Mouse (Mus musculus) limb, embryonic 15.5 days (tissue): Measurements from ENCODE around the gene Glb1l. TPM values are rescaled to one million over a fixed set of nuclear protein-coding genes. Genes with fewer than 3 reads are reported as not detected.

Experiments
- ATAC-seq: fragments of 200-750 bp; cut with Nextera tagmentation; 2 replicates; pipeline ENCODE4 v1.8.0; 2017; ENCODE audit warnings: low read depth, moderate TSS enrichment; ENCODE audit not compliant: insufficient number of reproducible peaks, low FRiP score, low TSS enrichment
- H3K27ac ChIP-seq: fragments of 300-500 bp; sonication (generic); 2 replicates; pipeline ENCODE4 v1.5.1; 2015; ENCODE audit warnings: moderate library complexity, mild to moderate bottlenecking, inconsistent platforms
- H3K27me3 ChIP-seq: fragments of 300-500 bp; sonication (generic); 2 replicates; pipeline ENCODE4 v1.6.1; 2015; ENCODE audit warnings: inconsistent platforms
- H3K36me3 ChIP-seq: fragments of 300-500 bp; sonication (generic); 2 replicates; pipeline ENCODE4 v1.6.1; 2015; ENCODE audit warnings: inconsistent platforms
- H3K4me1 ChIP-seq: fragments of 300-500 bp; sonication (generic); 2 replicates; pipeline ENCODE4 v1.6.1; 2015; ENCODE audit warnings: inconsistent platforms
- H3K4me2 ChIP-seq: fragments of 300-500 bp; sonication (generic); 2 replicates; pipeline ENCODE4 v1.6.1; 2015; ENCODE audit warnings: mild to moderate bottlenecking, inconsistent platforms
- H3K4me3 ChIP-seq: fragments of 300-500 bp; sonication (generic); 2 replicates; pipeline ENCODE4 v1.5.1; 2015; ENCODE audit warnings: mild to moderate bottlenecking, inconsistent platforms
- H3K9ac ChIP-seq: fragments of 300-500 bp; sonication (generic); 2 replicates; pipeline ENCODE4 v1.6.1; 2015; ENCODE audit warnings: inconsistent platforms
- H3K9me3 ChIP-seq: fragments of 300-500 bp; sonication (generic); 2 replicates; pipeline ENCODE4 v1.6.1; 2016; ENCODE audit warnings: inconsistent platforms
- WGBS: fragments of 180-500 bp; shearing (Covaris S2); methylation state at CpG from one replicate; pipeline ENCODE4 v1.1.7; 2015; 5-methylcytosine and 5-hydroxymethylcytosine counted together
- polyA plus RNA-seq: library from polyadenylated mRNA; unstranded; fragments of >200 nt; fragmentation: Nextera tagmentation; extraction: Ambion mirVana; gene quantifications from 2 replicates; pipeline ENCODE4 v1.2.1, GENCODE M21; 2015

Glb1l gene
- polyA plus RNA-seq, 1 experiment from 2014 or later = 19.0 TPM

GRCm38 (mm10) chr1:75191258-75191621, 19.4 kb downstream of the Glb1l start:
- peak overlapping the region; percentile 85 for H3K9ac ChIP-seq
- H3K4me1 ChIP-seq = peaks cover 22% of the 10 kb centered on the region
- H3K27ac ChIP-seq = peak overlapping the region; percentile 94
- H3K36me3 ChIP-seq = peaks cover 38% of the 10 kb centered on the region
- no peak for ATAC-seq
- H3K9me3 ChIP-seq = no peaks in the 10 kb centered on the region
- 38% methylated on average over 5 of the region's 5 CpGs for WGBS
- no peaks in the 10 kb centered on the region for H3K27me3 ChIP-seq
- peak overlapping the region; percentile 79 for H3K4me3 ChIP-seq
- peak overlapping the region; percentile 86 for H3K4me2 ChIP-seq

DNA sequence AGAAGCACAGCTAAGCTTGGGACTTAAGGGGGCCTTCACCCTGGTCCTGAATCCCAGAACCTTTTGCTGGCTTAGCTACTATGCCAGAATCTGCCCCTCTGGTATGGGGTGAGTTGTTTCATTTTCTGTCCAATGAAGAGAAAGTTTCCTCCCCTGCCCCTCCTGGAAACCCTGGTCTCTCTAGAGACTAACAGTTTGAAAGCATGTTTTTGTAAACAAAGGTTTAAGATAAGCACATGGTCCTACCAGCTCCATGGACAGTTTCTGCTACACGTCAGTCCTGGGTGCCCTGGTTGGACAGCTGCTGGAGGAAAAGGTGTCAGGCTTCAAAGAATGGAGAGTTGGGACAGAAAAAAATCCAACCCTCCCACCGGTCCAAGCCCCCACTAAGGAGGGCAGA, 20.0 kb downstream of the Glb1l start:
- H3K27ac ChIP-seq = no peak overlapping the region
- no peak overlapping the region for H3K9ac ChIP-seq
- peak overlapping the region; percentile 86; the same call in 1 of the 2 replicates for H3K4me2 ChIP-seq
- H3K4me1 ChIP-seq = peaks cover 22% of the 10 kb centered on the region
- no peaks in the 10 kb centered on the region for H3K9me3 ChIP-seq
- ATAC-seq = no peak
- H3K4me3 ChIP-seq = no peak overlapping the region
- H3K36me3 ChIP-seq = peaks cover 38% of the 10 kb centered on the region
- no peaks in the 10 kb centered on the region for H3K27me3 ChIP-seq
- 57% methylated on average over 2 of the region's 2 CpGs for WGBS

DNA sequence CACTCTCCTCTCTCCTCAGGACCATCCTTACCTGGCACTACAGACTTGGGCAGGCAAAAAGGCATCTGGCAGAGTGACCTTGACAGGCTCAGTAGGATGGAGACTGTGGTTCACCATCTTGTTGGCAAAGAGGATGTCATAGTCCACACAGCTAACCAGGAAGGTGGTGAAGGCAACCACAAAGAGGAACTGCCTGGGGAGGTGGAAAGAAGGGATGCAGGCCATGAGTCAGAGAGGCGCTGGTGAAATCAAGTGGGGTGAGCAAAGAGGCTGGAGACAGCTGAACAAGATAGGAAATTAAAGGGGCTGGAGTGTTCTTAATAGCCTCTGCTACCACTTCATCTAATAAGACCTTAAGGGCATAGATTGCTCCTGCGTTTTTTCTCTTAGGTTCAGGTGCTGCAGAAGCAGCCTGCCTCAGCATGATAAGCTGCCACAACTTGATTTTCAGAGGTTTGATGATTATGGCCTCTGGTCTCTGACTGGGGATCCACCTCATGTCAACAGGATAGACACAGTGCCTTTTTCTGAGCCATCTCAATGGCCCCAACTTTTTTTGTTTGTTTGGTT, 22.6 kb downstream of the Glb1l start:
- no peak for ATAC-seq
- WGBS = 84% methylated on average over 2 of the region's 2 CpGs

GRCm38 (mm10) chr1:75187126-75187525, 23.5 kb downstream of the Glb1l start:
- no peaks in the 10 kb centered on the region for H3K27me3 ChIP-seq
- no peak overlapping the region for H3K4me3 ChIP-seq
- no peaks in the 10 kb centered on the region for H3K9me3 ChIP-seq
- H3K9ac ChIP-seq = no peak overlapping the region
- peaks cover 14% of the 10 kb centered on the region for H3K4me1 ChIP-seq
- peaks cover 60% of the 10 kb centered on the region for H3K36me3 ChIP-seq
- ATAC-seq = no peak
- H3K4me2 ChIP-seq = no peak overlapping the region
- H3K27ac ChIP-seq = no peak overlapping the region

More for the DNA sequence above, 22.6 kb downstream of the Glb1l start:
- no peak overlapping the region for H3K4me2 ChIP-seq
- no peak overlapping the region for H3K4me3 ChIP-seq
- H3K27me3 ChIP-seq = no peaks in the 10 kb centered on the region
- no peaks in the 10 kb centered on the region for H3K9me3 ChIP-seq
- H3K36me3 ChIP-seq = peaks cover 52% of the 10 kb centered on the region
- H3K9ac ChIP-seq = no peak overlapping the region
- H3K27ac ChIP-seq = no peak overlapping the region
- peaks cover 16% of the 10 kb centered on the region for H3K4me1 ChIP-seq

GRCm38 (mm10) chr1:75185495-75185894, 25.1 kb downstream of the Glb1l start:
- Histone ChIP-seq H3K4me1 (peaks cover 8% of the 10 kb centered on the region), H3K4me3 (no peak overlapping the region), H3K9ac (no peak overlapping the region), H3K4me2 (no peak overlapping the region), H3K9me3 (no peaks in the 10 kb centered on the region), H3K27ac (no peak overlapping the region), H3K27me3 (no peaks in the 10 kb centered on the region), H3K36me3 (peaks cover 67% of the 10 kb centered on the region)
- no peak for ATAC-seq
- 88% methylated on average over 11 of the region's 11 CpGs for WGBS

GRCm38 (mm10) chr1:75182160-75182559, 28.5 kb downstream of the Glb1l start:
- Histone ChIP-seq H3K27ac (no peak overlapping the region), H3K4me2 (no peak overlapping the region), H3K27me3 (no peaks in the 10 kb centered on the region), H3K36me3 (peaks cover 59% of the 10 kb centered on the region), H3K4me3 (no peak overlapping the region), H3K4me1 (peaks cover 19% of the 10 kb centered on the region), H3K9ac (no peak overlapping the region), H3K9me3 (no peaks in the 10 kb centered on the region)
- 71% methylated on average over 4 of the region's 4 CpGs for WGBS
- no peak for ATAC-seq

DNA sequence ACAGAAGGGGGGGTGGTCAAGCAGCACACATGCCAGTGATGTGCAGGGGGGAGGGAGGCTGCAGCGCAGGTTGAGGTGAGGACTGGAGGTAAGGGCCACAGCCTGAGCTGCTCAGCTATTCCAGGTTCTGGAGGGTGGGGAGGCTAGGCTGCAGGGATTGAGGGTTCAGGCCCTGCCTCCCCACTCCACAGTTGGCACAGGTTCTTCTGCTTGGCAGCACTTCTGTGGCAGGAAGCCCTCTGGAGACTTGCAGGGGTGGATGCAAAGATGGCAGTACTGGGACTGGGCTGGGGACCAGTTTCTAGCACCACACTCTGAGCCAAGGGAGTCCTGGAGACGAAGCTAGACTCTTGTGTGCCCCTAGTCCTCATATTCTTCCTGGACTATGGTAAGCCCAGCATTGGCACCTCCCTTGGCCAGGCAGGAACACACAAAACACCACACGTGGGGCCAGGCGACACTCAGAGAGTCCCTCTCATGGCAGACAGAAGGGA, 29.2 kb downstream of the Glb1l start:
- 92% methylated on average over 4 of the region's 4 CpGs for WGBS
- Histone ChIP-seq H3K36me3 (peaks cover 53% of the 10 kb centered on the region), H3K4me2 (no peak overlapping the region), H3K27me3 (no peaks in the 10 kb centered on the region), H3K9ac (no peak overlapping the region), H3K27ac (no peak overlapping the region), H3K4me1 (peaks cover 19% of the 10 kb centered on the region), H3K9me3 (no peaks in the 10 kb centered on the region), H3K4me3 (no peak overlapping the region)
- ATAC-seq = no peak

DNA sequence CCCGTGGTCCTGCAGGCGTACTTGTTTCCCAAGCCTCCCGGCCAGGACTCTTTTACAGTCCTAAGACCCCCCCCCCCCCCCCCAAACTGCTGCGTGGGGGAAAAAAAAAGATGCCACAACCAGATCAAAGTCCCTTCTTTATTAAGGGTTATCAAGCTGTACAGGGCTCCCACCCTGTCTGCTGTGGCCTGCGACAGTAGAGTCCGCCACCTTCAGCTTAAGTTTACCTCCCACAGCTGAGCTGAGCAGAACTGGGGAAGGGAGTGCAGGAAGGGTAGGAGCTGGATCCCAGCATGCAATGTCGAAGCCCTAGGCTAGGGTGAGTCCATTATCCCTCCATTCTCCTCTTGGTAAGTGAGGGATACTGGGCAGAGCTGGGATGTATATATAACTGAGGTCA, 29.9 kb downstream of the Glb1l start:
- Histone ChIP-seq H3K9me3 (no peaks in the 10 kb centered on the region), H3K27me3 (no peaks in the 10 kb centered on the region), H3K4me2 (peak overlapping the region; percentile 89), H3K36me3 (peaks cover 53% of the 10 kb centered on the region), H3K27ac (no peak overlapping the region), H3K9ac (no peak overlapping the region), H3K4me1 (peaks cover 19% of the 10 kb centered on the region), H3K4me3 (peak overlapping the region; percentile 53)
- 40% methylated on average over 7 of the region's 7 CpGs for WGBS
- no peak for ATAC-seq

GRCm38 (mm10) chr1:75180105-75180590, 30.5 kb downstream of the Glb1l start, which contains the start of gene Abcb6:
Gene Abcb6, minus strand, starts transcription at chr1:75180392.
- peak; percentile 83 for ATAC-seq
- 0% methylated on average over 31 of the region's 31 CpGs for WGBS
- Histone ChIP-seq H3K9me3 (no peaks in the 10 kb centered on the region), H3K36me3 (peaks cover 53% of the 10 kb centered on the region), H3K4me1 (peaks cover 19% of the 10 kb centered on the region), H3K27ac (peak within 1 kb of the TSS; percentile 33), H3K4me3 (peak within 1 kb of the TSS; percentile 53), H3K9ac (peak within 1 kb of the TSS; percentile 39), H3K4me2 (peak within 1 kb of the TSS; percentile 89), H3K27me3 (no peaks in the 10 kb centered on the region)

- peak overlapping the region; percentile 89 for H3K4me2 ChIP-seq
- peak overlapping the region; percentile 39 for H3K9ac ChIP-seq
- peaks cover 19% of the 10 kb centered on the region for H3K4me1 ChIP-seq
- peak overlapping the region; percentile 53 for H3K4me3 ChIP-seq
- ATAC-seq = peak; percentile 18; the same call in 1 of the 2 replicates
- H3K27ac ChIP-seq = peak overlapping the region; percentile 33
- H3K9me3 ChIP-seq = no peaks in the 10 kb centered on the region
- 7% methylated on average over 23 of the region's 23 CpGs for WGBS
- H3K27me3 ChIP-seq = no peaks in the 10 kb centered on the region
- H3K36me3 ChIP-seq = peaks cover 51% of the 10 kb centered on the region
Measured at GRCm38 (mm10) chr1:75179334-75180104, 31.1 kb downstream of the Glb1l start.

DNA sequence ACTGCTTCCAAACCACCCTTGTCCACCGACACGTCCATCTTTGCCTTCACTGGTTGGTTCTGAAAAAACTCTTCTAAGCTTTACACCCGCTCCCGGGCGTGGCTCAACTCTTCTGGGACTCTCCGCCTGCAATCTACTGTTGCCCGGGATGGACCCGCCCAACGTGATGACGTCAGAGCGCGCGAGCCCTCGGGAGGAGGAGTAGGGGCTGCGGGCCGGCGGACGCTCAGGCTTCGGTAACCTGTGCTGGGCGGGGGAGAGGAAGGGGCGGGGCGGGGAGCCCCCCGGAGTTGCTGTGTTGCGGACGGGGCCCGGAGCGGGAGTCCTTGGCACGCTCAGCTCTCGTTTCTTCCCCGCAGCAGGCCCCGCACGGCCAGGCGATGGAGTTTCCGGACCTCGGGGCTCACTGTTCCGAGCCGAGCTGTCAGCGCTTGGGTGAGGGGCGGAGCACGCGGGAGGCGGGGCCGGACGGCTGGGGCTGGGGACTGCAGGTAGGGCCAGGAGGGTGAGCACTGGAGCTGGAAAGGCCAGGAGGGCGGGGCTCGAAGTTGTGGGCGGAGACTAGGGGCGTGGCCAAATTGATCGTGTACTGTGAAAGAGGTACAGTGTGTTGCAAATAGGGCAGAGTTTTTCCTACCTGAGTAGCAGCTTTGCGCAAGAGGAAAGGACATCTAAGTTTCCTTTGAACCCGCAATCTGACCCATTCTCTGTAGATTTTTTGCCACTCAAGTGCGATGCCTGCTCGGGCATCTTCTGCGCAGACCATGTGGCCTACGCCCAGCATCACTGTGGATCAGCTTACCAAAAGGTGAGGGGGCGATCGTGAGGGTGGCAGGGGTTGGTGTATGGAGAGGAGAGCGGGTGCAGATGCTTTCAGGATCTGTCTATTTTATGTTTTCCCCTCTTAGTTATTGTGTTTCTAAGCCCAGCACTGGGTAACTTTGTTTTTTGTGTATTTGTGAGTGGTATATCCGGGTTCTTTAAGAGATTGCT, 41.8 kb downstream of the Glb1l start, which contains the start of gene Zfand2b:
Gene Zfand2b, plus strand, starts transcription at position 175 of the 993 bp plus-strand sequence.
- H3K9ac ChIP-seq = peak within 1 kb of the TSS; percentile 79
- H3K4me2 ChIP-seq = peak within 1 kb of the TSS; percentile 76
- H3K36me3 ChIP-seq = peaks cover 42% of the 10 kb centered on the region
- no peaks in the 10 kb centered on the region for H3K27me3 ChIP-seq
- under 1% methylated on average over 59 of the region's 59 CpGs for WGBS
- peak within 1 kb of the TSS; percentile 80 for H3K4me3 ChIP-seq
- H3K4me1 ChIP-seq = peaks cover 15% of the 10 kb centered on the region
- ATAC-seq = peak; percentile 98
- H3K9me3 ChIP-seq = no peaks in the 10 kb centered on the region
- peak within 1 kb of the TSS; percentile 94 for H3K27ac ChIP-seq
